Mouse (Mus musculus) ES-E14 (cell line): ENCODE data around the gene Tspan1. TPM values are rescaled to one million over a fixed set of nuclear protein-coding genes. Genes with fewer than 3 reads are reported as not detected.

Experiments used
- DNase-seq: peaks from one replicate; pipeline ENCODE4 v3.0.0-alpha.2; 2013; ENCODE audit warnings: low read depth, low spot score
- H3K27ac ChIP-seq: 2 replicates; pipeline ENCODE4 v1.5.1; 2012; ENCODE audit warnings: low read depth, mild to moderate bottlenecking, low read length, moderate library complexity, mixed read lengths; ENCODE audit not compliant: poor library complexity, insufficient read depth, severe bottlenecking
- H3K36me3 ChIP-seq: 2 replicates; pipeline ENCODE4 v1.6.1; 2012; ENCODE audit warnings: mild to moderate bottlenecking, low read length, moderate library complexity, mixed read lengths; ENCODE audit not compliant: control insufficient read depth, poor library complexity, insufficient read depth, severe bottlenecking
- H3K4me1 ChIP-seq, 2 experiments: fragments of 150-350 bp in 1 of 2; sonication (generic) in 1 of 2; 2 replicates each; pipeline ENCODE4 v1.6.1; 2012; ENCODE audit warnings: low read length in 2 of 2, mild to moderate bottlenecking in 1 of 2, mixed read lengths in 1 of 2; ENCODE audit not compliant: control insufficient read depth in 2 of 2, insufficient read depth in 2 of 2, poor library complexity in 1 of 2
- H3K4me3 ChIP-seq, 2 experiments: fragments of 150-350 bp in 1 of 2; sonication (generic) in 1 of 2; 2 replicates each; pipeline ENCODE4 v1.5.1; 2012; ENCODE audit warnings: low read length in 2 of 2, low read depth in 1 of 2, mild to moderate bottlenecking in 1 of 2, mixed read lengths in 1 of 2; ENCODE audit not compliant: insufficient read depth in 1 of 2, poor library complexity in 1 of 2, severe bottlenecking in 1 of 2
- H3K9ac ChIP-seq: 2 replicates; pipeline ENCODE4 v1.6.1; 2012; ENCODE audit warnings: low read depth, mild to moderate bottlenecking, low read length, mixed read lengths; ENCODE audit not compliant: poor library complexity, insufficient read depth, severe bottlenecking
- H3K9me3 ChIP-seq: fragments of 150-350 bp; sonication (generic); 2 replicates; pipeline ENCODE4 v1.6.1; 2012; ENCODE audit warnings: low read depth, mild to moderate bottlenecking, low read length; ENCODE audit not compliant: control insufficient read depth, insufficient read depth
- CHD2 ChIP-seq: IDR thresholded peaks from 2 replicates; pipeline ENCODE4 v1.6.1; 2014; ENCODE audit warnings: mild to moderate bottlenecking, low read depth, low read length, inconsistent platforms
- HCFC1 ChIP-seq: IDR thresholded peaks from 2 replicates; pipeline ENCODE4 v1.6.1; 2012; ENCODE audit warnings: low read length, inconsistent platforms, borderline replicate concordance; ENCODE audit not compliant: insufficient read depth
- MAFK ChIP-seq: IDR thresholded peaks from 2 replicates; pipeline ENCODE4 v1.6.1; 2014; ENCODE audit warnings: mild to moderate bottlenecking, low read depth, low read length, inconsistent platforms; ENCODE audit not compliant: insufficient read depth
- ZC3H11A ChIP-seq: IDR thresholded peaks from 2 replicates; pipeline ENCODE4 v1.6.1; 2012; ENCODE audit warnings: low read depth, mild to moderate bottlenecking, inconsistent platforms, low read length, borderline replicate concordance
- ZNF384 ChIP-seq: IDR thresholded peaks from 2 replicates; pipeline ENCODE4 v1.6.1; 2012; ENCODE audit warnings: low read depth, low read length, inconsistent platforms
- in situ Hi-C, 2 experiments: fragments of 600-800 bp; cut with MboI; formaldehyde crosslinking; loops; one replicate each; pipeline ENCODE4 v1.15.1; 2025; ENCODE audit warnings: low sequenced_read_pairs in 2 of 2, inconsistent platforms in 1 of 2; ENCODE audit not compliant: unreplicated experiment in 2 of 2
- total RNA-seq: library from RNA; depleted of rRNA; stranded (reverse); fragments of 300-350 nt; gene quantifications from 2 replicates; pipeline ENCODE4 v1.2.3, GENCODE M21; 2012

Tspan1 gene
- total RNA-seq, 1 experiment, result 1.7 TPM

GRCm38 (mm10) chr4:116140801-116141574, 26.4 kb downstream of the Tspan1 start:
- in situ Hi-C loops, result no loop called here
- H3K9me3 ChIP-seq, result no peaks in the 10 kb centered on the region

GRCm38 (mm10) chr4:116137421-116137996, 29.9 kb downstream of the Tspan1 start:
- TF ChIP-seq ZC3H11A (no peak), HCFC1 (no peak), CHD2 (no peak), MAFK (no peak)
- Histone ChIP-seq H3K27ac (no peak overlapping the region), H3K9me3 (no peaks in the 10 kb centered on the region), H3K4me3 (no peak overlapping the region), H3K9ac (0 out of 2 replicates have a peak overlapping the region, but pooled peaks have one; percentile 12), H3K4me1 (peaks cover 10 to 17% of the 10 kb centered on the region in 2 experiments; a peak in 3 of 4 replicates), H3K36me3 (no peaks in the 10 kb centered on the region)
- in situ Hi-C loops, result no loop called here
- DNase-seq, result no peak

More at GRCm38 (mm10) chr4:116140801-116141574, 26.4 kb downstream of the Tspan1 start:
- H3K4me3 ChIP-seq, result no peak overlapping the region
- no peak overlapping the region for H3K27ac ChIP-seq
- DNase-seq, result no peak
- peaks cover 10 to 20% of the 10 kb centered on the region in 2 experiments; a peak in 3 of 4 replicates for H3K4me1 ChIP-seq
- H3K9ac ChIP-seq, result no peak overlapping the region
- TF ChIP-seq ZNF384 (no peak), HCFC1 (no peak), CHD2 (no peak), MAFK (no peak), ZC3H11A (no peak)
- no peaks in the 10 kb centered on the region for H3K36me3 ChIP-seq

GRCm38 (mm10) chr4:116134990-116135389, 32.4 kb downstream of the Tspan1 start:
- peaks cover 0 to 5% of the 10 kb centered on the region in 2 experiments; a peak in 2 of 4 replicates for H3K4me1 ChIP-seq
- in situ Hi-C loops, result no loop called here
- H3K27ac ChIP-seq, result no peak overlapping the region
- no peak overlapping the region for H3K9ac ChIP-seq
- no peaks in the 10 kb centered on the region for H3K9me3 ChIP-seq
- DNase-seq, result no peak
- H3K4me3 ChIP-seq, result no peak overlapping the region
- TF ChIP-seq ZC3H11A (peak; percentile 53; the same call in 1 of the 2 replicates), ZNF384 (peak; percentile 40; the same call in 1 of the 2 replicates), HCFC1 (no peak), MAFK (no peak), CHD2 (no peak)
- no peaks in the 10 kb centered on the region for H3K36me3 ChIP-seq

- no peaks in the 10 kb centered on the region for H3K9me3 ChIP-seq
- no peak for DNase-seq
- H3K27ac ChIP-seq, result no peak overlapping the region
- H3K36me3 ChIP-seq, result no peaks in the 10 kb centered on the region
- peaks cover 0 to 5% of the 10 kb centered on the region in 2 experiments; a peak in 2 of 4 replicates for H3K4me1 ChIP-seq
- H3K9ac ChIP-seq, result no peak overlapping the region
- TF ChIP-seq MAFK (no peak), HCFC1 (no peak), ZNF384 (no peak), ZC3H11A (no peak), CHD2 (no peak)
- in situ Hi-C loops, result no loop called here
- H3K4me3 ChIP-seq, result no peak overlapping the region
Observed at GRCm38 (mm10) chr4:116133126-116133525, 34.3 kb downstream of the Tspan1 start.
